Mouse (Mus musculus) ES-E14 (cell line): Measurements from ENCODE around the gene Frmd6.

Experiments used
- HCFC1 ChIP-seq: IDR thresholded peaks from 2 replicates; pipeline ENCODE4 v1.6.1; 2012; ENCODE audit warnings: low read length, inconsistent platforms, borderline replicate concordance; ENCODE audit not compliant: insufficient read depth
- MAFK ChIP-seq: IDR thresholded peaks from 2 replicates; pipeline ENCODE4 v1.6.1; 2014; ENCODE audit warnings: mild to moderate bottlenecking, low read depth, low read length, inconsistent platforms; ENCODE audit not compliant: insufficient read depth
- ZNF384 ChIP-seq: IDR thresholded peaks from 2 replicates; pipeline ENCODE4 v1.6.1; 2012; ENCODE audit warnings: low read depth, low read length, inconsistent platforms

DNA sequence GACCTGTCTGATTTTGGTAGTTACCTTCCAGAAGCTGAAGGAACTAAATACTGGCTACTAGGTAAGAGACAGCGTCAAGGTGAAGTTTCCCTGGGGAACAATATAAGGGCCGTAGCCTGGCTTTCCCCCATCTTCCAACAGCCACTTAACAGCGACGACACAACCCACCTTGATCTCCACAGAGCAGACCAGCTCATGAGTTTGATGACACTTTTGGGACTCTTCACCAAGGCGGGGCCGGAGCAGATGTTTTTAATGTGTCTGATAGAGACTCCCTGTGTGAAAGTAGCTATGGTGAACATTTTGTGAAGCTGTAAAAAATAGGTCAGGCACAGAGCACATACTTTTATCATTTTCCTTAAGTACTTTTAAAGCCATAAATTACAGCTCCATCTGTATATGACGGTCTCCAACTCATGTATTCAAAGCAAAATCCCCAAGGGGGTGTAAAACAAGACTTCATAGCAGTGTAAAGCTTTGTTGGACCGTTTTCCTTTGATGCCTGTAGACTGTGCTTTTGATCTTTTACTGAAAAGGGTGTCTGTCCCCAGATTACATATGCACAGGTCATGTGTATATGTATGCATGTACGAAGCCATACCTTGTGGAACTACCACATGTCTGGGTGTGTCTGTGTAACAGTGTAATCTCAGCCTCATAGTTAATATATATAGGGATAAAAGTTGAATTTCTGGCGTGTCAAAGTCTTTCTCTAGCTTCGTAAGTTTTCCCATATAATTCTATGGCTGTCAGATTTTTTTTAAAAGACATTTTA lies 24.4 kb downstream of the Frmd6 start:
- no peak for TF ChIP-seq MAFK
- no peak for TF ChIP-seq ZNF384
- TF ChIP-seq HCFC1: no peak
